Mouse (Mus musculus): ENCODE results near the gene Sdf4. TPM values are rescaled to one million over a fixed set of nuclear protein-coding genes. Genes with fewer than 3 reads are reported as not detected.

The Sdf4 gene
- total and polyA plus RNA-seq, 3 experiments, result 111 to 117 TPM; not detected in 1

DNA sequence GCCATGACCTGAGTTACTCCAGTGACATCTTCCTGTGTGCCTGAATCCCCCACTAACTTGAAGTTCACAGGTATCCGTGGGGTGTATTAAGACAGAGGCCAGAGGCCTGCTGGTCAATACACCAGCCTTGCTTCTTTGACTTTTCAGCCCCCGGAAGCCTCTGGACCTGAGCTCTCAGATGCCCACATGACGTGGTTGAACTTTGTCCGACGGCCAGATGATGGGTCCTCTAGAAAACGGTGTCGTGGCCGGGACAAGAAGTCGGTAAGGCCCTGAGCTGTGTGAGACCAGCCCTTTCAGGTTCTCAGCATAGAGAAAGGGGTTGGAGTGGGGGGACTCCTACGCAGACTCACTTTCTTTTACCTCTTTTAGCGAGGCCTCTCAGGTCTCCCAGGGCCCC is 28.3 kb upstream of the Sdf4 start:
- Histone ChIP-seq H3K27me3 (ENCODE audit: control insufficient read depth in 1 of 2, insufficient read depth in 2 of 2, low read length in 2 of 2) (no peaks in the 10 kb centered on the region), H3K4me1 (ENCODE audit: control insufficient read depth in 1 of 2, insufficient read depth in 2 of 2, low read length in 2 of 2) (peaks cover 0 to 5% of the 10 kb centered on the region in 2 experiments; a peak in 2 of 4 replicates), H3K27ac (ENCODE audit: control insufficient read depth, low read depth, low read length) (no peak overlapping the region), H3K4me3 (ENCODE audit: control insufficient read depth in 1 of 2, insufficient read depth in 1 of 2, low read depth in 2 of 2, low read length in 2 of 2) (no peak overlapping the region), H3K9me3 (replicated peaks; ENCODE audit: insufficient read depth, low read length) (no peaks in the 10 kb centered on the region), H3K36me3 (ENCODE audit: control insufficient read depth in 1 of 2, insufficient read depth in 2 of 2, low read length in 2 of 2) (peaks cover 0 to 11% of the 10 kb centered on the region in 2 experiments), H3K9ac (ENCODE audit: control insufficient read depth, low read depth, low read length, poor library complexity, severe bottlenecking) (no peak overlapping the region), H3K79me2 (ENCODE audit: control insufficient read depth, insufficient read depth, low read length, poor library complexity) (no peaks in the 10 kb centered on the region; the same call in 1 of the 2 replicates)
- DNase-seq (ENCODE audit: low read depth, low spot score), result no peak
- TF ChIP-seq MAZ (IDR thresholded peaks at IDR 0.05; ENCODE audit: low read depth, low read length) (no peak), GATA1 (IDR thresholded peaks at IDR 0.05; ENCODE audit: low read depth, low read length) (no peak), RAD21 (IDR thresholded peaks at IDR 0.05; ENCODE audit: low read depth, low read length) (no peak), JUND (IDR thresholded peaks at IDR 0.05; ENCODE audit: low read depth, low read length) (no peak), MAX (IDR thresholded peaks at IDR 0.05; ENCODE audit: low read length) (no peak), BHLHE40 (IDR thresholded peaks at IDR 0.05; ENCODE audit: borderline replicate concordance, low read depth, low read length) (no peak), MYB (IDR thresholded peaks at IDR 0.05; ENCODE audit: low read depth, low read length) (no peak), ETS1 (IDR thresholded peaks at IDR 0.05; ENCODE audit: low read depth, low read length) (no peak), GABPA (IDR thresholded peaks at IDR 0.05; ENCODE audit: low read depth, low read length) (no peak), KAT2A (conservative IDR thresholded peaks at IDR 0.05; ENCODE audit: low read depth, low read length) (no peak), E2F4 (IDR thresholded peaks at IDR 0.05; ENCODE audit: borderline replicate concordance, low read depth, low read length) (no peak), ZNF384 (IDR thresholded peaks at IDR 0.05; ENCODE audit: low read depth, low read length) (no peak), EP300 (IDR thresholded peaks at IDR 0.05; ENCODE audit: low read depth in 1 of 2, low read length in 2 of 2) (no peak), MYC (IDR thresholded peaks at IDR 0.05; ENCODE audit: low read depth, low read length) (no peak), HCFC1 (IDR thresholded peaks at IDR 0.05; ENCODE audit: low read depth, low read length) (no peak)

DNA sequence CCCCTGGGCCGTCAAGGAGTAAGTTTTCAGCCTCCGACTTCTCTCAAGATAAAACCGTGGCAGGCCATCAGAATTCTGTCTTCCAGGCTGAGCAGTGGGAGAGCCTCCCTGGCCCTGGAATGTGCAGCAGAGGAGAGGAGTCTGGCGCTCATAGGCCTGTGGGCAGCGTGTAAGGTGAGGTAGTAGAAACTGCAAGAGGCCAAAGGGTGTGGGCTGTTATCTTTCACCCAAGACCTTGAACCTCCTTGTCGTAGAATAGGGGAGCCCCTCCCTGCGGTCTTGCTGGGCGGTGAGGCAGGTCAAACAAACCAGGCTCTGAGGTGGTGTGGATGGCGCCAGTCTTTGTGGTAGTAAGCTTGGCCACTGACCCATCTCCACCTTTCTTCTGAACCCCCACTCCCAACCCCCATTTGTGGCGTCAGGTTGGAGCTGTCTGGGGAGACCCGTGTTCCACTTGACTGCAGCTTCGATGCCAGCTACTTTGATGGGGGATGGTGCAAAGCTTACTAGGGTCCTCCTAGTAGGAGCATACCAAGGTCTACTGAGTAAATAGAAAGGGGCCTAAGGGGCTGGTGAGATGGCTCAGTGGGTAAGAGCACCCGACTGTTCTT is 23.5 kb upstream of the Sdf4 start:
- Histone ChIP-seq H3K4me3 (ENCODE audit: control insufficient read depth in 1 of 2, insufficient read depth in 1 of 2, low read depth in 2 of 2, low read length in 2 of 2) (no peak overlapping the region), H3K27ac (ENCODE audit: control insufficient read depth, low read depth, low read length) (no peak overlapping the region)
- no peak for TF ChIP-seq RCOR1 (IDR thresholded peaks at IDR 0.05; ENCODE audit: low read depth, low read length)
- TF ChIP-seq E2F4 (IDR thresholded peaks at IDR 0.05; ENCODE audit: borderline replicate concordance, low read depth, low read length), result no peak
- TF ChIP-seq USF1 (IDR thresholded peaks at IDR 0.05; ENCODE audit: low read depth, low read length), result no peak

More for the DNA sequence above, 23.5 kb upstream of the Sdf4 start:
- H3K27me3 ChIP-seq (ENCODE audit: control insufficient read depth in 1 of 2, insufficient read depth in 2 of 2, low read length in 2 of 2), result no peaks in the 10 kb centered on the region
- no peaks in the 10 kb centered on the region; a peak in 1 of 4 replicates for H3K36me3 ChIP-seq (ENCODE audit: control insufficient read depth in 1 of 2, insufficient read depth in 2 of 2, low read length in 2 of 2)
- no peaks in the 10 kb centered on the region for H3K4me1 ChIP-seq (ENCODE audit: control insufficient read depth in 1 of 2, insufficient read depth in 2 of 2, low read length in 2 of 2)
- no peaks in the 10 kb centered on the region for H3K9me3 ChIP-seq (replicated peaks; ENCODE audit: insufficient read depth, low read length)
- DNase-seq (ENCODE audit: low read depth, low spot score), result no peak
- no peaks in the 10 kb centered on the region for H3K79me2 ChIP-seq (ENCODE audit: control insufficient read depth, insufficient read depth, low read length, poor library complexity)
- no peak overlapping the region for H3K9ac ChIP-seq (ENCODE audit: control insufficient read depth, low read depth, low read length, poor library complexity, severe bottlenecking)

Data from MEL (cell line).